Mouse (Mus musculus) lung, postnatal 25 days (tissue): ENCODE results near the gene Vill.

Source experiments
- DNase-seq: peaks from one replicate; pipeline ENCODE4 v3.0.0; 2022; ENCODE audit warnings: low spot score

Gene Vill

DNA sequence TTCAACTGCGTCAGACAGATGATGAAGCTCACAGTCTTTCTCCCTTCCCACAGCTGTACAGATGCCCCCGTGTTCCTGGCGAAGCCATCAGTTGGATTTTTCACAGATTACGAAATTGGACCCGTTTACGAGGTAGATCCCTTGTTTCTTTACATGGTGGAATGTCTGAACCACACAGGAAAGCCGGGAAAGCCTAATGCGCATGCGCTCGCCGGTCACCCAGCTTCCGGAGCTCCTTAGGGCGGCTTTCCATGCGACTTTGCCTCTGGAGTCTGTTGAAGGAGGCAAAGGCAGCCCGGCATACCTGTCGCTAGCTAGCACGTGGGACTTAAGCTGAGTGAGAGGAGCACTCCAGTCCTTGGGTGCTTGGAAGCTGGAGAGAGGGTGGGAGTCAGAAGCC, 62.3 kb downstream of the Vill start:
- no peak for DNase-seq

DNA sequence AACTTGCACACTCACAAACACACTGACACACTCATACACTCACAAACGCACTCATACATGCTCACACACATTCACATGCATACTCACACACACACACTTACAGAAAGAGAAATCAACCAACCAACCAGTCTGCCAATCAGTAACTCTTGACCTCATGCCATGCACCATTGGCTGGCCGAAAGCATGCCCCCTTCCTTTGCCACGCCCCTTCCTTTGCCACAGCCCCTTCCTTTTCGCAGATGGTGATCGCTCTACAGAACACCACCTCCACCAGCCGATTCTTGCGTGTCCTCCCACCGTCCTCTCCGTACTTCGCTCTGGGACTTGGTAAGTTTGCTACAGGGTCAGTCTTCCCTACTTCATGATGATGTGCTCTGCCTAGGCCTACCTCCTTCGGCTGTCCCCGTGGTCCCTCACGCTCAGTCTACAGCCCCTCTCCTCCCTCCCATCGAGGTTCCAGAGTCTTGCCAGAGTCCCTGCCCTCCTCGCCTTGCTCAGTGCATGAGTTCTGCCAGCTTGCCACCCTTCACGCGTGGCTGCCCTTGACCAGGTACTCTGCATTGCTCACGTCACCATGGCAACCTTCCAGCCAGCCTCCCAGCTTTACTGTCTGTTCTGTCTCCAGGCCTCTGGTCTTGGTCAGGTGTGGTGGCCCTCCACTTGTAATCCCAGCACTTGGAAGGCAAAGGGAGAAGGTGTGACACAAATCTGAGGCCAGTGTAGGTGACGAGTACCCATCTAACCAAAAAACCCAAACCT, 67.0 kb downstream of the Vill start:
- no peak for DNase-seq

DNA sequence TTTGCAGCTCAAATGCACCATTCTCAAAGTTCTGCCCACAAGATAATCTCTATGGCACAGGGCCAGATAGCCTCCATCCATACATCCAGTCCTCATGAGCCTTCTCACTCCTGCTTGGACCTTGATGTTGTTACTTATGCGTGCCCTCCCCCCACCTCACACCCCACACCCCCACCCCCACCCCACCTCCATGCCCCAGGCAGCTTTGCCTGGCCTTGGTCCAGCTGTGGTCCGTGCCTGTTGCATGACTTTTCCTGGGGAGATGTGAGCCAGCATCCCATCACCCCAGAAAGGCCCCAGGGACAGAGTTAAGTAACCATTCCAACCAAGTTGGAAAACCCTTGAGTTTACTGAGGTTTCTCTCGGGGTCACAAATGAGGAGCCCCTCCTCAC, 67.6 kb downstream of the Vill start:
- no peak for DNase-seq
